Mouse (Mus musculus) stomach, postnatal 0 days (tissue): ENCODE data around the gene Zfp846. TPM values are rescaled to one million over a fixed set of nuclear protein-coding genes. Genes with fewer than 3 reads are reported as not detected.

ENCODE experiments used
- ATAC-seq: fragments of 200-750 bp; cut with Nextera tagmentation; 2 replicates; pipeline ENCODE4 v1.8.0; 2017; ENCODE audit not compliant: low FRiP score, low TSS enrichment
- DNase-seq: peaks from one replicate; pipeline ENCODE4 v3.0.0-alpha.2; 2016; ENCODE audit warnings: low spot score
- H3K27ac ChIP-seq: fragments of 300-500 bp; sonication (generic); replicated peaks from 2 replicates; pipeline ENCODE4 v1.5.1; 2014; ENCODE audit warnings: mild to moderate bottlenecking, control low read depth
- H3K27me3 ChIP-seq: fragments of 300-500 bp; sonication (generic); 2 replicates; pipeline ENCODE4 v1.6.1; 2014; ENCODE audit warnings: low read length; ENCODE audit not compliant: control insufficient read depth, insufficient read depth
- H3K36me3 ChIP-seq: fragments of 300-500 bp; sonication (generic); 2 replicates; pipeline ENCODE4 v1.6.1; 2014; ENCODE audit warnings: low read length, mixed read lengths; ENCODE audit not compliant: control insufficient read depth, insufficient read depth
- H3K4me1 ChIP-seq: fragments of 300-500 bp; sonication (generic); replicated peaks from 2 replicates; pipeline ENCODE4 v1.6.1; 2014; ENCODE audit warnings: antibody characterized with exemption; ENCODE audit not compliant: control insufficient read depth, insufficient read depth
- H3K4me2 ChIP-seq: fragments of 300-500 bp; sonication (generic); replicated peaks from 2 replicates; pipeline ENCODE4 v1.6.1; 2014; ENCODE audit warnings: low read depth, mild to moderate bottlenecking, control low read depth, moderate library complexity
- H3K4me3 ChIP-seq: fragments of 300-500 bp; sonication (generic); 2 replicates; pipeline ENCODE4 v1.5.1; 2014; ENCODE audit warnings: low read depth, low read length, control low read depth
- H3K9ac ChIP-seq: fragments of 300-500 bp; sonication (generic); 2 replicates; pipeline ENCODE4 v1.6.1; 2014; ENCODE audit warnings: mild to moderate bottlenecking, low read length, control low read depth, mixed read lengths
- H3K9me3 ChIP-seq: fragments of 300-500 bp; sonication (generic); 2 replicates; pipeline ENCODE4 v1.6.1; 2016; ENCODE audit warnings: low read length; ENCODE audit not compliant: control insufficient read depth
- CTCF ChIP-seq: IDR thresholded peaks from 2 replicates; pipeline ENCODE4 v1.5.1; 2016; ENCODE audit warnings: antibody characterized with exemption, low read depth, mild to moderate bottlenecking, moderate library complexity
- EP300 ChIP-seq: optimal IDR thresholded peaks from 2 replicates; pipeline ENCODE3; 2016; ENCODE audit warnings: antibody characterized with exemption
- WGBS: fragments of 180-500 bp; shearing (Covaris S2); extraction: QIAGEN DNeasy Blood & Tissue Kit; methylation state at CpG from one replicate; pipeline ENCODE4 v1.1.7; 2014; 5-methylcytosine and 5-hydroxymethylcytosine counted together
- polyA plus RNA-seq: library from polyadenylated mRNA; unstranded; fragments of >200 nt; fragmentation: Nextera tagmentation; extraction: Ambion mirVana; gene quantifications from 2 replicates; pipeline ENCODE4 v1.2.1, GENCODE M21; 2015

The Zfp846 gene
- polyA plus RNA-seq, 1 experiment from 2014 or later = 6.9 TPM

DNA sequence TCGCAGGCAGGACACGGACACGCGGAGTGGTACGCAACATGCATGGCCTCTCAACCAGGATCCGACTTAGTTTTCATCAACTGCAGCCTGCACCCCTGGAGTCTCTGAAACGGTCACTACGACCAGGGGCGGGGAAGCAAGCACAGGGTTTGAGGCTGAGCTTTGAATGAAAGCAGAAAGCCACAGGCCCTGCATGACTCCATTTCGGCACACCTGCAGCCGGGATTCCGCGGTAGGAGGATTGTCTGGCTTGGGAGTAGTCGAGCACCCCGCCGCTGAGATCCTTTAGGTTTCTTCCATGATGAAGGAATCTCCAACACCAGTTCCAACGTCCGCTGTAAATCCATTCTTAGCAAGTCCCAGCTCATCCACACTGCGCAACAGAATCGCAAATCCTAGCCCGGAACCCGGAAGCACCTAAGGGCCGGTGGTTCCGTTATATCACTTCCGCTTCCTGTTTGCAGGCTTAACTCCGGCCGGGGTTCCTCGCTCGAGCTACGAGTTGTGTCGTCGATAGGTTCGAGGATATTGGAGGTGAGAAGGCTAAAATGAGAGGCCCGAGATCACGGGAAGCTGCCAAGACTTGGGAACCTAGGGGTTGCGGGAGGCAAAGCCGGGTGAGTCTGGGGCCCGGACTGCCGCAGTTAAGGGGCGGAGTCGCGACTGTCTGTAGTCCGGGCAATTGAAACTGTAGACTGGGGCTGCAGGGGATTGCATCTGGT lies 63.4 kb downstream of the Zfp846 start, which contains the start of gene Fbxl12:
Gene Fbxl12 (minus strand): TSS at position 408 of the 722 bp plus-strand sequence.
- Histone ChIP-seq H3K4me3 (peak within 1 kb of the TSS; percentile 79), H3K27me3 (no peaks in the 10 kb centered on the region), H3K4me2 (peak within 1 kb of the TSS; percentile 94), H3K27ac (peak within 1 kb of the TSS; percentile 91), H3K36me3 (no peaks in the 10 kb centered on the region), H3K4me1 (no peaks in the 10 kb centered on the region), H3K9ac (peak within 1 kb of the TSS; percentile 76), H3K9me3 (no peaks in the 10 kb centered on the region)
- DNase-seq (peak; percentile 82), ATAC-seq (peak; percentile 63)
- under 1% methylated on average over 43 of the region's 43 CpGs for WGBS
- TF ChIP-seq EP300 = peak; percentile 21
- no peak for TF ChIP-seq CTCF

DNA sequence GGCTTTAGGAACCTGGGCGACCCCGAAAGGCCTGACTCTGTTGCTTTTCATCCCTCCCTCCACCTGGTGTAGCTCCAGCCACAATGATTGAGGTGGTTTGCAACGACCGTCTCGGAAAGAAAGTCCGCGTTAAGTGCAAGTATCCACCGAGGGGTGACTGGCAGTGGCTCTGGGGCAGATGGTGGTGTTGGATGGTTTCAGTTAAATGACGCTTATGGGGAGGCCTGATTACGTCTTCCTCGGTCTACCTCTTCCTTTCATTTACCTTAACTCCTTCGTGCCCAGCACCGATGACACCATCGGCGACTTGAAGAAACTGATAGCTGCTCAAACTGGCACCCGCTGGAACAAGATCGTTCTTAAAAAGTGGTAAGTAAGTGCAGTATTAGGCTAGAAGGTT lies 64.0 kb downstream of the Zfp846 start:
- WGBS = 3% methylated on average over 17 of the region's 17 CpGs
- ATAC-seq = no peak
- no peak for DNase-seq
- Histone ChIP-seq H3K36me3 (no peaks in the 10 kb centered on the region), H3K27ac (peak overlapping the region; percentile 91), H3K4me3 (peak overlapping the region; percentile 79), H3K9ac (peak overlapping the region; percentile 76), H3K27me3 (no peaks in the 10 kb centered on the region), H3K4me2 (peak overlapping the region; percentile 74), H3K4me1 (no peaks in the 10 kb centered on the region), H3K9me3 (no peaks in the 10 kb centered on the region)
- no peak for TF ChIP-seq CTCF
- TF ChIP-seq EP300 = no peak

DNA sequence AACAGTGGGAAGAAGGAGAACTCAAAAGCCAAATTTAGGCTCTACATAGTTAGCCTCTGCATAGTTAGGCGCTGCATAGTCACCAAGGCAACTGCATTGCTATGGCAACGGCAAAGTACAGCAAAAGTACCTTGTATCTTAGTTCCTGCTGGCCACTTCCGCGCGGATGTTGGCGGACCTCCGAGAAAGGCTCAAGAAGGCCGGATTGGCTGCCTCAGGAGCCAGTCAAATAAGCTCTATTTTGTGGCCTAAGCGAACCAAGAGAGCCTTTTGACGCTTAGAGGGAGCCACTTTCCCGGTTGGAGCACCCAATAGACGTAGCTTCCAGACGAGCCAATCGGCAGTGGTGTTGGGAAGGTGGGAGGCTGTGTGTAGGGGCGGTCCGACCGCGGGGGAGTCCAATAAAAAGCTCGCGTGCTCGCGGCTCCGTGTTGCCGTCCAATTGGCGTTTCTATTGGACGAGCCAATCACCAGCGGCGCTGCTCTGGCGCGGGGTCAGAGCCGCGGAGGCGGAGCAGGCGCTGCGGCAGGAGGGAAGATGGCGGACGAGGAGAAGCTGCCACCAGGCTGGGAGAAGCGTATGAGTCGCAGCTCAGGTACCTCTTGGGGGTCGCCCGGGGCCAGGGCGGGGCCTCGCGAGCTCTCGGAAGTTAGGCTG lies 70.6 kb downstream of the Zfp846 start, which contains the start of gene Pin1:
Gene Pin1 (plus strand): TSS at position 494 of the 658 bp plus-strand sequence.
- under 1% methylated on average over 45 of the region's 45 CpGs for WGBS
- DNase-seq (peak; percentile 98), ATAC-seq (peak; percentile 100)
- Histone ChIP-seq H3K4me3 (peak within 1 kb of the TSS; percentile 86), H3K36me3 (0 out of 2 replicates have a peak, but pooled peaks cover 2% of the 10 kb centered on the region), H3K9me3 (no peaks in the 10 kb centered on the region), H3K4me1 (peaks cover 7% of the 10 kb centered on the region; the same call in 1 of the 2 replicates), H3K9ac (peak within 1 kb of the TSS; percentile 80), H3K27me3 (no peaks in the 10 kb centered on the region), H3K4me2 (peak within 1 kb of the TSS; percentile 92), H3K27ac (0 out of 2 replicates have a peak within 1 kb of the TSS, but pooled peaks have one; percentile 25)
- TF ChIP-seq EP300 (no peak), CTCF (no peak; the same call in 1 of the 2 replicates)

DNA sequence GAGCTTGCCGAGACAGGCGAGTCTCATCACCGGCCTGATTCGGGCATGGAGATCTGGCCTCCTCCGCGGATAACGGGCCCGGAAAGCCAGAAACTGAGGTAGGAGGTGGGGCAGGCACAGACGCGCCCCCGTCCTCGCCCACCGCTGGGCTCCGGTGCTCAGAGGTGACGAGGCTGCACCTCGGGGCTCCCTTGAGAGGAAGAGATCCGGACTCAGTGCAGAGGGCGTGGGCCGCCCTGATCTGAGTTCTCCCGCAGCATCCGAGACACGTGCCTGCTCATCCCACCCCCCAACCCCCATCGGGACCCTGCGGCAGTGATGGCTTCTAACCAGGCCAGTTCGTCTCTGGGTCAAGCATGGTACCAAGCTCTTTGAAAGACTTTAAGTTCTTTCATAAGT lies 71.2 kb downstream of the Zfp846 start:
- no peak for DNase-seq
- 0% methylated on average over 24 of the region's 25 CpGs for WGBS
- H3K27me3 ChIP-seq = no peaks in the 10 kb centered on the region
- H3K4me1 ChIP-seq = peaks cover 7% of the 10 kb centered on the region; the same call in 1 of the 2 replicates
- TF ChIP-seq CTCF (no peak), EP300 (no peak)
- H3K4me3 ChIP-seq = peak overlapping the region; percentile 86
- H3K4me2 ChIP-seq = peak overlapping the region; percentile 92
- peak overlapping the region; percentile 80 for H3K9ac ChIP-seq
- ATAC-seq = no peak
- no peaks in the 10 kb centered on the region for H3K9me3 ChIP-seq
- H3K27ac ChIP-seq = no peak overlapping the region
- H3K36me3 ChIP-seq = peaks cover 5% of the 10 kb centered on the region

DNA sequence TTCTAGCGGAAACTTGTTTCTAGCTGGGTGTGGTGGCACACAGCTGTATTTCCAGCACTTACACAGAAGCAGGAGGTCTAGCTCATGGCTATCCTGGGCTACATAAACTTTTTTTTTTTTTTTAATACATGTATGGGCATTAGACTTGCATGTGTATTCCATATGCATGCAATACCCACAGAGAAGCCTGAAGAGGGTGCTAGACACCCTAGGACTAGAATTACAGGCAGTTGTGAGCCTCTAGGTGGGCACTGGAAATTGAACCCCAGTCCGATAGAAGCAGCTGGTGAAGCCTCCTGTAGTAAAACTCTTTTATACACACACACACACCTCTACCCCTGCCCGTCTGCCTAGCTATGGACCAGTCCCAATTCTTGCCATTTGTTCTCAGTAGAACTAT lies 72.8 kb downstream of the Zfp846 start:
- TF ChIP-seq CTCF (peak; percentile 20; the same call in 1 of the 2 replicates), EP300 (no peak)
- Histone ChIP-seq H3K9ac (no peak overlapping the region), H3K27ac (no peak overlapping the region), H3K9me3 (no peaks in the 10 kb centered on the region), H3K4me2 (no peak overlapping the region), H3K4me1 (peaks cover 7% of the 10 kb centered on the region; the same call in 1 of the 2 replicates), H3K4me3 (no peak overlapping the region), H3K27me3 (no peaks in the 10 kb centered on the region), H3K36me3 (peaks cover 6% of the 10 kb centered on the region)
- WGBS = 94% methylated on average over 3 of the region's 3 CpGs
- no peak for DNase-seq
- ATAC-seq = no peak

Other genes starting within 250 kb of the Zfp846 start
- gene Olfr18, start 245.2 kb upstream of the Zfp846 start, polyA plus RNA-seq = not detected in 2 replicates
- gene Zfp560, start 196.1 kb upstream of the Zfp846 start, polyA plus RNA-seq = 39.0 and 39.1 TPM in 2 replicates
- 7.0 and 7.9 TPM in 2 replicates for gene Zfp26, start 121.1 kb upstream of the Zfp846 start, polyA plus RNA-seq
- gene Zfp426, start 88.5 kb upstream of the Zfp846 start, polyA plus RNA-seq = 7.1 and 8.6 TPM in 2 replicates
- gene Zfp266, start 59.9 kb upstream of the Zfp846 start, polyA plus RNA-seq = 33.7 and 35.2 TPM in 2 replicates
- gene Ubl5, start 61.6 kb downstream of the Zfp846 start, polyA plus RNA-seq = 451 and 481 TPM in 2 replicates
- gene Fbxl12, start 63.5 kb downstream of the Zfp846 start, polyA plus RNA-seq = 7.2 and 8.2 TPM in 2 replicates
- 28.2 and 28.7 TPM in 2 replicates for gene Pin1, start 70.8 kb downstream of the Zfp846 start, polyA plus RNA-seq
- 2.3 and 2.5 TPM in 2 replicates for gene Olfm2, start 165.1 kb downstream of the Zfp846 start, polyA plus RNA-seq
- 2.4 and 2.6 TPM in 2 replicates for gene Col5a3, start 233.8 kb downstream of the Zfp846 start, polyA plus RNA-seq
- gene Rdh8, start 237.2 kb downstream of the Zfp846 start, polyA plus RNA-seq = not detected in 2 replicates